Mouse (Mus musculus) midbrain, embryonic 14.5 days (tissue): ENCODE data around the gene Lyzl4. TPM values are rescaled to one million over a fixed set of nuclear protein-coding genes. Genes with fewer than 3 reads are reported as not detected.
A peak's percentile ranks its signal among the peaks of the same experiment; 100 is the strongest.

Experiments used
- ATAC-seq: fragments of 200-750 bp; cut with Nextera tagmentation; 2 replicates; pipeline ENCODE4 v1.8.0; 2017; ENCODE audit warnings: moderate number of reproducible peaks, moderate library complexity; ENCODE audit not compliant: low FRiP score, low TSS enrichment
- DNase-seq: peaks from one replicate; pipeline ENCODE4 v3.0.0-alpha.2; 2015
- H3K27ac ChIP-seq: fragments of 300-500 bp; sonication (generic); replicated peaks from 2 replicates; pipeline ENCODE4 v1.5.1; 2014; ENCODE audit warnings: mild to moderate bottlenecking, low read depth, low read length, moderate library complexity
- H3K27me3 ChIP-seq: fragments of 300-500 bp; sonication (generic); 2 replicates; pipeline ENCODE4 v1.6.1; 2014; ENCODE audit warnings: low read length, control low read depth, mixed read lengths; ENCODE audit not compliant: control insufficient read depth, insufficient read depth
- H3K36me3 ChIP-seq: fragments of 300-500 bp; sonication (generic); 2 replicates; pipeline ENCODE4 v1.6.1; 2014; ENCODE audit warnings: low read length, control low read depth; ENCODE audit not compliant: control insufficient read depth, insufficient read depth
- H3K4me1 ChIP-seq: fragments of 300-500 bp; sonication (generic); 2 replicates; pipeline ENCODE4 v1.6.1; 2014; ENCODE audit warnings: mild to moderate bottlenecking, antibody characterized with exemption, low read length, control low read depth; ENCODE audit not compliant: control insufficient read depth, insufficient read depth
- H3K4me2 ChIP-seq: fragments of 300-500 bp; sonication (generic); 2 replicates; pipeline ENCODE4 v1.6.1; 2014; ENCODE audit warnings: mild to moderate bottlenecking, low read length, moderate library complexity
- H3K4me3 ChIP-seq: fragments of 300-500 bp; sonication (generic); replicated peaks from 2 replicates; pipeline ENCODE4 v1.5.1; 2014; ENCODE audit warnings: low read depth, low read length
- H3K9ac ChIP-seq: fragments of 300-500 bp; sonication (generic); replicated peaks from 2 replicates; pipeline ENCODE4 v1.6.1; 2014; ENCODE audit warnings: mild to moderate bottlenecking, low read length, moderate library complexity
- H3K9me3 ChIP-seq: fragments of 300-500 bp; sonication (generic); 2 replicates; pipeline ENCODE4 v1.6.1; 2016; ENCODE audit warnings: low read length, control low read depth, mixed read lengths; ENCODE audit not compliant: control insufficient read depth
- WGBS: fragments of 180-500 bp; shearing (Covaris S2); extraction: QIAGEN DNeasy Blood & Tissue Kit; methylation state at CpG from one replicate; pipeline ENCODE4 v1.1.7; 2014; 5-methylcytosine and 5-hydroxymethylcytosine counted together
- polyA plus RNA-seq: library from polyadenylated mRNA; unstranded; fragments of >200 nt; fragmentation: Nextera tagmentation; extraction: Ambion mirVana; gene quantifications from 2 replicates; pipeline ENCODE4 v1.2.1, GENCODE M21; 2014

The Lyzl4 gene
- polyA plus RNA-seq, 1 experiment from 2014 or later, result not detected

DNA sequence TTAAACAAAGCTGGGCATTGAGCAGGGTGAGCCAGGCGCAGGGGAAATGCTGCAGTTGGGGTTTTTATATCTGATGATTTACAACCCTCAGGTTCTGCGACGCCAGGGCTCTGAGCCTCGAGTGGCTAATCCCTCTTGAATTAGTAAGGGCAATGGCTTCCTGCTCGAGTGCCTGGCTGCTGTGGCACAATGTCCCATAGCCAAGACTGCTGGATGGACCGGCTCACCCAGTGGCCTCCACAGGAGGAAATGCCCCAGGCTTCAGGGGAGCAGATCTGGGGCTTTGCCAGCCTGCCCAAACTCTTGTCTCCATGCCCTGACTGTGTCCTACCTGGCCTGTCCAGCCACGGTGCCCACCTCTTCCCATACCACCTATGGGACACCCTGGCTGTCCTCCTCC, 22.5 kb downstream of the Lyzl4 start:
- no peaks in the 10 kb centered on the region for H3K4me1 ChIP-seq
- 46% methylated on average over 7 of the region's 7 CpGs for WGBS
- no peak for ATAC-seq

DNA sequence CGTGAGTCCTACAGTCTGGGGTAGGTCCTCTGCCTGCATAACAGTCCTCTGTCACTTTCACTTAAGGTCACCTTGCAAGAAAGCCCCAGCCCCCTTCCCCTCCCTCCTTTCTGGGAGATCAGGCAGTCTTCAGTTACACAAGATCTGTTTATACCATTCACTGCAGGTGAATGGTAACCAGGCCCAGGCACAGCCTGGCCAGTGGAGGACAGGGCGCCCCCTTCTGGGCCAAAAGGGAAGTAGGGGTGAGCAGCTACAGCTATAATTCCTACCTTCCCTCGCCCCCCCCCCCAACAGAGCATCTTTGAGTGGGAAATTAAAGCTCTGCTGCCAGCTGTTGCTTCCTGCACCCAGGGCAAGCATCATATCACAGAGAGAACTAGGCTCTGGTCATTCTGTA, 25.4 kb downstream of the Lyzl4 start:
- no peak overlapping the region for H3K27ac ChIP-seq
- DNase-seq (no peak), ATAC-seq (no peak)
- no peaks in the 10 kb centered on the region for H3K36me3 ChIP-seq
- no peaks in the 10 kb centered on the region for H3K27me3 ChIP-seq
- H3K4me2 ChIP-seq, result no peak overlapping the region
- H3K4me1 ChIP-seq, result no peaks in the 10 kb centered on the region
- no peak overlapping the region for H3K9ac ChIP-seq
- H3K9me3 ChIP-seq, result no peaks in the 10 kb centered on the region
- 57% methylated on average over 3 of the region's 3 CpGs for WGBS
- no peak overlapping the region for H3K4me3 ChIP-seq

More for the DNA sequence above, 22.5 kb downstream of the Lyzl4 start:
- Histone ChIP-seq H3K9me3 (no peaks in the 10 kb centered on the region), H3K4me2 (no peak overlapping the region), H3K4me3 (no peak overlapping the region), H3K27me3 (no peaks in the 10 kb centered on the region), H3K27ac (no peak overlapping the region), H3K9ac (no peak overlapping the region), H3K36me3 (no peaks in the 10 kb centered on the region)
- DNase-seq, result no peak

DNA sequence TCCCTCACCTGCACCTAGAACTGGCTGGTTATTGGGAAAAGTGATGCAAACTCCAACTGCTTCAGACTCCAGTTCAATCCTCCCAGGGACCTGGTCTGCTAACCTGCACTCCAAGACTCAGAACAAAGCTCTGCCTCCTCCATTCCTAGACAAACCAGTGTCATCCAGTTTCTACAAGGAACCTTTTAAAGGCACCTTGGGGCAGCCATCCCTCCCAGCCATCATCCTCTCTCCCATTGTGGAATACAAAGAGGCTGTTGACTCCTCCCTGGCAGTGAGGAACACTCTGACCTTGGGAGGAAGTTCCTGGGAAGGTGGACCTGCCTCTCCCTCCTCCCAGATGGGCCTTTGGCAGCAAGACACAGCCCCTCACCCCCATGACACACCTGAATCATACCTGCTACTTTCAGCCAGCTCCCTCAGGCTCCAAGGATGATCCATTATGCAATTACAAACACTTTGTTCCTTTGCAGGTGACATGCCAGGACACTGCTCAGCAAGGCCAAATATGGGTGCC, 27.6 kb downstream of the Lyzl4 start:
- ATAC-seq, result no peak
- H3K36me3 ChIP-seq, result no peaks in the 10 kb centered on the region
- no peaks in the 10 kb centered on the region for H3K9me3 ChIP-seq
- no peak for DNase-seq
- no peak overlapping the region for H3K9ac ChIP-seq
- H3K4me3 ChIP-seq, result no peak overlapping the region
- H3K27ac ChIP-seq, result no peak overlapping the region
- H3K27me3 ChIP-seq, result no peaks in the 10 kb centered on the region
- no peaks in the 10 kb centered on the region for H3K4me1 ChIP-seq
- H3K4me2 ChIP-seq, result no peak overlapping the region

DNA sequence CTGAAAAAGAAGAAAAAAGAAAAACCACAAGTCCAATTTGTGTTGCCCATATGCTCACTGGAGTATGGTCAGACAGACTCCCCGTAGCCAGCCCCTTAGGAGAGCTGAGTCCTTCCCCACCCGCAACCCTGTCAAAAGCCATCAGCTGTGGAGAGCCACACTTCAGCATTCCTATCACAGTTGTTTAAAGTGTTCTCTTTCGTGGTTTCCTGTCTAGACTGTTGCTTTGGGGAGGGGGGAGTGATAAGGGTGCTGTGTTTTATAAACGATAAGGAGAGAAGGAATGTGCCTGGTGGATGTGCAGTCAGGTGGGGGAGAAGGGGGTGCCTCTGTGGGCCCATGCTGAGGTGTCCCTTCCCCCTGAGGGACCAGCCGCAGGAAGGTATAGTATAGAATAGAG, 28.7 kb downstream of the Lyzl4 start:
- no peaks in the 10 kb centered on the region for H3K4me1 ChIP-seq
- no peak overlapping the region for H3K4me2 ChIP-seq
- no peak overlapping the region for H3K4me3 ChIP-seq
- H3K27me3 ChIP-seq, result no peaks in the 10 kb centered on the region
- no peak for ATAC-seq
- H3K27ac ChIP-seq, result no peak overlapping the region
- no peak for DNase-seq
- no peaks in the 10 kb centered on the region for H3K36me3 ChIP-seq
- WGBS, result 80% methylated on average over 5 of the region's 5 CpGs
- H3K9ac ChIP-seq, result no peak overlapping the region
- no peaks in the 10 kb centered on the region for H3K9me3 ChIP-seq

DNA sequence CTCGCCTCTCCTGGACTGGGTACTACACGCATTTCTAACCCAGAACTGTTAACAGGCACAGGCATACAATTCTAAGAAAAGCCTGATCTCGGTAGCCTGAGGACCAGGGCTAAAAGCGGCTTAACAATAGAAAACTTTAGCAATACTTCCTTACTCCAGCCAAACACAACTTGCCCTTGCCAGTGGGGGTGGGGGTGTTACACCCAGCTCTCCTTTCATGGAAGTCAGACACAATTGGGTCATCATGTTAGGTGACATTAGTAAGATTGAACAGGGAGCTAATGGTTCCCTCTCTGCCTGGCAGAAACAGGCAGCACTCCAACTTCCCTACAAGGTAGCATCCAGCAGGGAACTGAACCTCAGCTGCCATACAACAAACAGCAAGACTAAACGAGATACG, 32.5 kb downstream of the Lyzl4 start:
- no peak overlapping the region for H3K4me2 ChIP-seq
- H3K4me1 ChIP-seq, result no peaks in the 10 kb centered on the region
- ATAC-seq (no peak), DNase-seq (no peak)
- no peak overlapping the region for H3K4me3 ChIP-seq
- H3K27me3 ChIP-seq, result no peaks in the 10 kb centered on the region
- H3K36me3 ChIP-seq, result no peaks in the 10 kb centered on the region
- 71% methylated on average over 6 of the region's 6 CpGs for WGBS
- H3K9me3 ChIP-seq, result no peaks in the 10 kb centered on the region
- H3K27ac ChIP-seq, result no peak overlapping the region
- no peak overlapping the region for H3K9ac ChIP-seq

DNA sequence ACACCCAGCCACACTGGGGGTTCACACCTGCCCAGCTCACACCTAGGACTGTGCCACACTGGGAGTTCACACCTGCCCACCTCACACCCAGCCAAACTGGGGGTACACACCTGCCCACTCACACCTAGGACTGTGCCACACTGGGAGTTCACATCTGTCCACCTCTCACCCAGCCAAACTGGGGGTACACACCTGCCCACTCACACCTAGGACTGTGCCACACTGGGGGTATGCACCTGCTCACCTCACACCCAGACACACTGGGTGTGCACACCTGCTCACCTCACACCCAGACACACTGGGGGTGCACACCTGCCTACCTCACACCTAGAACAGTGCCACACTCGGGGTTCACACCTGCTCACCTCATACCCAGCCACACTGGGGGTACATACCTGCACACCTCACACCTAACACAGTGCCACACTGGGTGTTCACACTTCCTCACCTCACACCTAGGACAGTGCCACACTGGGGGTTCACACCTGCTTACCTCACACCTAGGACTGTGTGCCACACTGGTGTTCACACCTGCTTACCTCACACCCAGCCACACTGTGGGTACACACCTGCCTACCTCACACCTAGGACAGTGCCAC, 35.3 kb downstream of the Lyzl4 start:
- 50% methylated on average over 1 of the region's 1 CpGs for WGBS
- H3K27ac ChIP-seq, result no peak overlapping the region
- no peak overlapping the region for H3K4me3 ChIP-seq
- H3K4me2 ChIP-seq, result no peak overlapping the region
- H3K9me3 ChIP-seq, result no peaks in the 10 kb centered on the region
- H3K9ac ChIP-seq, result no peak overlapping the region
- no peak for DNase-seq
- no peaks in the 10 kb centered on the region for H3K27me3 ChIP-seq
- no peaks in the 10 kb centered on the region for H3K36me3 ChIP-seq
- peak; percentile 37; the same call in 1 of the 2 replicates for ATAC-seq
- H3K4me1 ChIP-seq, result no peaks in the 10 kb centered on the region

DNA sequence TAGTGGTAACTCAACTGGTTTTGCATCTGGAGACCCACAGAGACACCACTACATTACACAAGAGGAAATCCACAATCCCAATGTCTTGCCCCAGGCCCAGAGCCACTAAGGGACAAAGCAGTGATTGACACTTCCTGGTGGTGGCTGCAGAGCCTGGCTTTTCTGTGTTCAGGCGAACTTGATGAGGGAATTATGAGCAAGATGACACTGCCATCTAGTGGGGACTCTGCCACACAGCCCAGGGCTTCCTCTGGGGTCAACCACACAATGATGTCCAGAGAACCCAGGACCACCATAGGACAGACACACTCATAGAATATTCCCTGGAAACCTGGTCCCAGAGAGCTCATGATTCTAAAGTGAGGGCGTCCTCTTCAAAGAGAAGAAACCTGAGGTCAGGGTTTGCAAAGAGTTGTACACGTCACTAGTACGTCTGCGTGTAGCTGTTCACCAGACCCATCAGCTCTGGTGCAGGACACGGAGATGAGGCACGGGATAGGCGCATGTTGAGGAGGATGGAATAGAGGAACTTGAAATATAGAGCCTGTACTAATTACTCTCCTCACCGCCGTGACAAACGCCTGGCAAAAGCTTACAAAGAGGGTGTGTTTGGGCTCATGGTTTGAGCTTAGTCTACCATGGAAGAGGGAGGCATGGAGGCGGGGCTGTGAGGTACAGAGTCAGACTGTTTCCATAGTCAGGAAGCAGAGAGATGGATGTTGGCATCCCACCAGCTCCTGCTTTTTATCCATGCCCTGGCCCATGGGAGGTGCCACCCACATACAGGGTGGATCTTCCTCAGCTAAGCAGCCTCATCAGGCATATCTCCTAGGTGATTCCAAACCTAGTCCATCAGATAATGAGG, 36.2 kb downstream of the Lyzl4 start:
- DNase-seq, result peak; percentile 93
- Histone ChIP-seq H3K36me3 (no peaks in the 10 kb centered on the region), H3K4me1 (no peaks in the 10 kb centered on the region), H3K27me3 (no peaks in the 10 kb centered on the region), H3K4me2 (no peak overlapping the region), H3K4me3 (no peak overlapping the region), H3K9me3 (no peaks in the 10 kb centered on the region), H3K9ac (no peak overlapping the region), H3K27ac (no peak overlapping the region)
- ATAC-seq, result peak; percentile 74
- WGBS, result 56% methylated on average over 12 of the region's 12 CpGs

DNA sequence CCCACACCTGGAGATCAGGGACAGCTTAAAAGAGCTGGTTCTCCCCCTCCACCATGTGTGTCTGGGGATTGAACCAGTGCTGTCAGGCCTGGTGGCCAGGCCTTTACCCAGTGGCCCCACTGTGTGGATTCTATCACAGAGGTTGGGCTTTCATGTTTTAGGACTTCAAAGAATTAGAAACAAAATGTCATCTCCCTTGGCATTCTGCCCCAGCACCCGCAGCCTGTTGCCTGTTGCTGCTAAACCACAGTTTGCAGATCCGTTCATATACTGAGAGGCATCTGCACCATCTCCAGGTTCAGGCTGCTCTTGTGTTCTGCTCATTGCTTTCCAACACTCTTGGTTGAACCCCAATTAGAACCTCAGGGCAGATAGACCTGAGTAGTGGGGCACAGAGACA, 39.5 kb downstream of the Lyzl4 start:
- DNase-seq, result no peak
- H3K4me1 ChIP-seq, result no peaks in the 10 kb centered on the region
- no peak overlapping the region for H3K9ac ChIP-seq
- H3K9me3 ChIP-seq, result no peaks in the 10 kb centered on the region
- no peak overlapping the region for H3K4me2 ChIP-seq
- H3K27ac ChIP-seq, result no peak overlapping the region
- no peaks in the 10 kb centered on the region for H3K36me3 ChIP-seq
- no peak overlapping the region for H3K4me3 ChIP-seq
- WGBS, result 88% methylated on average over 2 of the region's 2 CpGs
- ATAC-seq, result no peak
- no peaks in the 10 kb centered on the region for H3K27me3 ChIP-seq
